Mouse (Mus musculus) hematopoietic stem cell, adult 5-6 weeks (primary cell): ENCODE measurements around the gene Pih1d2. TPM values are rescaled to one million over a fixed set of nuclear protein-coding genes. Genes with fewer than 3 reads are reported as not detected.

Source experiments
- ATAC-seq, 2 experiments: fragments of 125-278 bp in 1 of 2; replicated peaks in 1 of 2; 2 replicates each; pipeline ENCODE4 v1.8.0; 2016 to 2017; ENCODE audit warnings: inconsistent platforms in 2 of 2, mild to moderate bottlenecking in 2 of 2, moderate number of reproducible peaks in 2 of 2, low read depth in 1 of 2, moderate TSS enrichment in 1 of 2; ENCODE audit not compliant: low FRiP score in 2 of 2, poor library complexity in 2 of 2, severe bottlenecking in 2 of 2, insufficient read depth in 1 of 2, low TSS enrichment in 1 of 2
- total RNA-seq: library from RNA; stranded (forward); fragments of 172-1452, 232-1000 nt; gene quantifications from 2 replicates; pipeline ENCODE4 v1.2.3, GENCODE M21; 2017

Gene Pih1d2
- total RNA-seq = 0.56 and 4.6 TPM in 2 replicates

DNA sequence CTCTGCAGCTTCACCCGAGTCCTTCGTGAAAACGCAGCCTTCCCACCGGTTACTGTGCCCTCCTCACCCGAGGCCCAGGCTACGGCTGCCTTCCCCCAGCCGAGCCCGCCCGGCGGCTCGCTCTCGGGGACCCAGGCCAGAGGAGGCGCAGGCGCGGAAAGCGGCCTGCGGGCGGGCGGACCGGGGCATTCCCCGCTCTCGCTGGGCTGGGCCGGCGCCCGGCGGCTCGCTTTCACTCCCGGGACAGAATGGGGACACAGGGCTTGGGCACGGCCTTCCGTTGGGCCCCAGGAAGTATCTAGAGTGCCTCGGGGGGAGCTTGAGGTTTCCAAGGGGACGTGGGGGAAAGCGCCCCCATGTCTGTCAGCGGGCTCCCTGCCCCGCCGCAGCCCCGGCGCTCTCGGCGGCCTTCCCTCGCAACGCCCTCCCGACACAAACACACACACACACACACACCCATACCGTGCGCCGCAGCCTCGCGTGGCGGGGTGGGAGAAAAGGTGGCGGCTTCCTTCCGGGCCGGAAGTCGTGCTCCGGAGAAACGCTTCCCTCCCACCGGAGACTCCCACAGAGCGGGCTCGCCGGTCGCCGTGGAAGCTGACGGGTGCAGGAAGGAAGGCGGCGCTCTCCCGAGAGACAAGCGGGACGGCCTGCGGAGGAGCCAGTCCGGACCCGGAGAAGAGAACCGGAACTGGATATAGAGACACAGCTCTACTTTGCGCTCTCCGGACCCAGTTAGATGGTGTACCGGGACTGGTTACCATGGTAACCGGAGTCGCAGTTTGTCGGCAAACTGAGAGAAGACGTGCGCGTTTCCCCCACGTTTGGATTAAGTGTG is at the start of gene Pih1d2, which contains the start of gene Nkapd1:
Gene Pih1d2 (plus strand): TSS at position 556 of the 838 bp plus-strand sequence.
Gene Nkapd1 (minus strand): TSS at position 699 of the 838 bp plus-strand sequence.
- ATAC-seq = peak; percentile 84 to 92

DNA sequence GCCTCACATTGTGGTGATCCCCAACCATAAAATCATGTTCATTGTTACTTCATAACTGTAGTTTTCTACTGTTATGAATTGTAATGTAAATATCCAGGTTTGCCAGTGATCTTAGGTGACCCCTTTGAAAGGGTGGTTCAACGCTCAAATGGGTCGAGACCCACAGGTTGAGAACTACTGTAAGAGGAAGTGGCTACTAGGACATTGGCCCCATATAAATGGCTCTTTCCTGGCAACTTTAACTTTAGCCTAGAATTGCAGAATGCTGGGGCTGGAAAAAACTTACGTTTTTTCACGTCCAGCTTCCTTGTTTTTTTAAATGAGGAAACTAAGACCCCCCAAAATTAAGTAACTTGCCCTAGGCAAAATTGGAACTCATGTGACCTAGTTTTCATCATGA is 49.7 kb upstream of the Pih1d2 start:
- no peak for ATAC-seq

- no peak for ATAC-seq
Observed at GRCm38 (mm10) chr9:50567881-50568280, 49.2 kb upstream of the Pih1d2 start.

DNA sequence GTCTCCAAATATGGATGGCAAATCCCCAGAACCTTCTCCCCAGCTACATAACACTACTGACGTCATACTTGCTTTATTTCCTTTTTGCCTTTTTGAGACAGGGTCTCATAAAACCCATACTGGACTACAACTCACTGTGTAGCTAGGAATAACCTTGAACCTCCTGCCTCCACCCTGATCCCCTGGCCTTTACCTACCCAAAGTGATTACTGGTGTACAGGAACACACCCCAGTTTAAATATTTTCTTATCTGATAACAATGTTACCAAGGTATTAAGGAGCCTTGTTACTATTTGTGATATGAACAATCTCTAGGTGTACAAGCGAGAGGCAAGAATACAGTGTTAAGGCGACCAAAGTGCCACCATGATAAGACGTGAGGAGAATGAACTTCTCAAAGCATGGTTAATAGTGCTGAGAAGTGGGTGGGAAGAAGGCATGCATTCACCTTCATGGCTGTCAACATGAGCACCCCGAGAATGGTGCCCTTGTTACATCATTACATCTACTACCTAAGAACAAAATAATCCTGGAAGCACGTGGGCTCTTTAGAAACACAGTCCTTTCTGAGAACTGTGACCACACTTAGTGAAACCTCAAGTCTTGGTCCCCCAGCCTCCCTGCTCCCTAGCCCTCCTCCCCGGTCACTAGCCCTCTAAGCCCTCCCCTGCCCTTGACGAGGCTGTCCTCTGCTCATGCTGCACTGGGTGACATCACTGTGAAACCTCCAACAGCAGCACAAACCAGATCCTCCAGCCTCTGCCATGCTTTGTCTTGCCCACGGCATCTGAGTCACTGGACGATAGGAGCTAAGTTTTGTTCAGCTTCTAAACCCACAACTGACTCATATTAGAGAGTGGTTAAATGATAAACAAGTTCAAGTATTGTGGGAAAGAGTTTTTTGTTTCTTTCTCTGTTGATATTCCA is 47.3 kb upstream of the Pih1d2 start:
- ATAC-seq = no peak

- ATAC-seq = no peak
Observed at GRCm38 (mm10) chr9:50580370-50580769, 36.8 kb upstream of the Pih1d2 start.

DNA sequence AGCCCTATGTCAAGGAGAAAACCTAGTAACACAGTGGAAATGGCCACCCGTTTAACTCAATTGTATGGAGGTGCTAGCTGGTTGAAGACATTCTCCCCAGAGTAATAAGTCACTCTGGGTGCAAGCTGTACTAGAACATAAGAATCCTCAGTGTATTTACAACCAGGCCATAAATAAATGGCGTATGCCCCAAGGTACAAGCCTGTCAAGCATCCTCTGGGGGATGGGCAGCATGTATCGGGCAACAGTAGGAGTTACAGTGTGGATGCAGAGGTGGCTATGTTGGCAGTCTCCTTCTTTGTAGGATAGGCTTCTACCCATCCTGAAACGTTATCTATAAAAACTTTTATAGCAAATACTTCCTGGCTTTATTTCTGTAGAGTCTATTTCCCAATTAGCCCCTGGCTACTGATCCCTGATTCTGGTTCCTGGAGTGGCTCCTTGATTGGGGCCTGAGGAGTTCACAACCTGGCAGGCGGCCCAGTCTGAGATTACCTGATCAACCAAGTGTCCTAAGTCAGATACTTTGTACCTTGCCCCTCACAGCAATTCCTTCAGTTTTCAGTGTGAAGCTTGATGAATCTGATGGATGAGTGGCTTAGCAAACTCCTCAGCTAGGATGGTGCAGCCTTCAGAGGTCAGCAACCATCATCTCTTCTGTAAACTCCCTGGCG is 31.8 kb upstream of the Pih1d2 start:
- ATAC-seq = no peak

DNA sequence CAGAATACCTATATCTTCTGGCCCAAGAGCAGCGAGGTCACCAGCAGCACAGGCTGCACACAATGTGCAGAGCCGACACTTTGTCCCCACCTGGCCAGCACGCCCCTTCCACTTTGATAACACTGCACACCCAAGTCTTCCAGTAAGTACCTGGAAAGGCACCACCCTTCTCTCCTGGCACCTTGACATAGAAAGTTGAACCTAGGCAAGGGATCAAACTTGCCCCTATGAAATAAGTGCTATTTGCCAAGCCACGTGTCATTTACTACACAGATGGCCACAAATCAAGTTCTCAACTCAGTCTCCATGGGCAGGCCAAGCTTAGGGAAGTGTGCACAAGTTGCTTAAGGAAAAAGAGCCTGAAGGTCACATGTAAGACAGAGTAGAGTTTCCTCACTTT is 30.2 kb upstream of the Pih1d2 start:
- ATAC-seq = no peak

DNA sequence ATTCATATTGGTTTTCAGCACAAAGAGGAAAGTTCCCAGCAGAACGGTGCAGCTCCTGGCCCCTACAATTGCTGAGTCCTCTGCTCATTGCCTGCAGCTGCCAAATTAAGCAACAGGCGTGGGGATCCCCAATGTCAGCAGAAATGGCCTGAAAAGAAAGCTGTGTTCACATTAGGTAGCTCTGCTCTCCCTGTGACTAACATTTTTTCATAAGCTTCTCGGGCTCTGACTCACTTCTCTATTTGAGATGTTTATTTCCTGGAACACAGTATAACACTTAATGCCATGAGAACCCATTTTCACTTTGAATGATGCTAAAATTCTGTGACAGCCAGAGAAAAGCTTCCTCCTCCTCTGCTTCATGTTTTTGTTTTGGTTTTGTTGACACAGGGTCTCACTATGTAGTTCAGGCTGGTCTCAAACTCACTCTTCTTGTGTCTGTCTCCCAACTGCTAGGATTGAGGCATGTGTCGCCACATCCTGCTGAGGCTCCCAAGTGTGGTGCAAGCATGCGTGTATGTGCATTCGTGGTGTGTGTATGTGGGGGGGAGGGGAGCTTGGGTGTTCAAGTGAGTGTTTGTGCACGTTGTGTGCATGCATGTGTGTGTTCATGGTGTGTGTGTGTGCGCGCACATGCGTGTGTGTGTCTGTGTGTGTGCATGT is 26.1 kb upstream of the Pih1d2 start:
- ATAC-seq = peak; percentile 38 to 49; a peak in 3 of 4 replicates

GRCm38 (mm10) chr9:50592955-50593354 is 24.2 kb upstream of the Pih1d2 start:
- ATAC-seq = peak in 1 of 2 experiments; percentile 76; a peak in 2 of 4 replicates

- ATAC-seq = peak; percentile 50 to 60; a peak in 3 of 4 replicates
Observed at GRCm38 (mm10) chr9:50593544-50593943, 23.6 kb upstream of the Pih1d2 start.

DNA sequence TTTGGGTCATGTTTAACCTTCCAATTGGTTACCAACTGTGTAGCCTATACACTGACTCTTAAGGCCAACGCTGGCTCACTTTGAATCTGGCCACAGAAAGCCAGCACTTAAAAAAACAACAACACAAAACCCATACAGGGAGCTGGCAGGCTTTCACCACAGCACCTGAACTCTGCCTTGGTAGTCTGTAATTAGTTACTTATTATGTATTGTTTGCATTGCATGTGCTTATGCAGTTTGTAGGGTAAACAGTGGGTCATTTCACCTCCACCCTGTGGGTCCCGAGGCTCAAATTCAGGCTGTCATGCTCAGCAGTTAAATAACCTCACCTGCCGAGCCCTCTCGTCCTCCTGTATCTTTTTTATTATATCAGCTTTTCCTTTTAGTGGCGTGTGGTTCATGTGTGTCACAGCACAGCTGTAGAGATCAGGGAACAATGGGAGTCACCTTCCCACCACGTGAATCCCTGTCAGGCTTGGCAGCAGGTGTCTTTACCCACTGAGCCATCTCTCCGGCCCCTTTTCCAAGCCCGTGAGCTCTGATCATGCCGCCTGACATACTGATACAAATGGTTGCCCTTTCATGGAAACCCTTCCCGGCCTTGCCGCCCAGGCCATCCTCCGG is 22.2 kb upstream of the Pih1d2 start:
- no peak for ATAC-seq

DNA sequence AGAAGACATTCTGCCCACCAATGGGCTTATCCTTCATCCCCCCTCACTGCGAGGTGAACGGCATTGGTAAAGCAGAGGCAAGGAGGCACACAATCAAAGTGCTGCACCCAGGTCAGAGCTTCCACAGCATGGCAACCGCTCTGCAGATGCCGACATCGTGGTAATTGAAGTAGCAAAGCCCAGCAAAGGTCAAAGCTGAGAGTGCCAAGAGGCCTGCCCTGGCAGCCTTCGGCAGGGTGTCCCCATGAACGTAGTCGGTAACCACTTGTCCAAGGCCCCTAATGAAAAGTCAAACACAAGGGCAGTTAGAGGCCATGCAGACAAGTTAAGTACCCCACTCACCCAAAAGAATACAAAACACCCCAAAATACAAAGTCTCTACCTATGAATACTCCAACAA is 20.1 kb upstream of the Pih1d2 start:
- ATAC-seq = no peak

DNA sequence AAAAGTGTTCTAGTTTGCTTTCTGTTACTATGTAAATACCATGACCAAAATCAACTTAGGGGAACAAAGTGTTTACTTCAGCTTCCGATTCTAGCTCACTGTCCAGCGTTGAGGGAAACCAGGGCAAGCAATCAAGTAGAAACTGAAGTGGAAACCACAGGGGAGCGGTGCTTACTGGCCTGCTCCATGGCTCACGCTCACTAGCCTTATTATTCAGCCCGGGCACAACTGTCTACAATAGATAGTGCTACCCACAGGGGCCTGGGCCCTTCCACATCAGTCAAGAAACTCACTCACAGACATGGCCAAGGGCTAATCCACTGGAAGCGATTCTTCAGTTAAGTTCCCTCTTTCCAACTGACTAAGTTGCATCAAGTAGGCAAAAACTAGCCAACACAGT is 15.6 kb upstream of the Pih1d2 start:
- no peak for ATAC-seq

DNA sequence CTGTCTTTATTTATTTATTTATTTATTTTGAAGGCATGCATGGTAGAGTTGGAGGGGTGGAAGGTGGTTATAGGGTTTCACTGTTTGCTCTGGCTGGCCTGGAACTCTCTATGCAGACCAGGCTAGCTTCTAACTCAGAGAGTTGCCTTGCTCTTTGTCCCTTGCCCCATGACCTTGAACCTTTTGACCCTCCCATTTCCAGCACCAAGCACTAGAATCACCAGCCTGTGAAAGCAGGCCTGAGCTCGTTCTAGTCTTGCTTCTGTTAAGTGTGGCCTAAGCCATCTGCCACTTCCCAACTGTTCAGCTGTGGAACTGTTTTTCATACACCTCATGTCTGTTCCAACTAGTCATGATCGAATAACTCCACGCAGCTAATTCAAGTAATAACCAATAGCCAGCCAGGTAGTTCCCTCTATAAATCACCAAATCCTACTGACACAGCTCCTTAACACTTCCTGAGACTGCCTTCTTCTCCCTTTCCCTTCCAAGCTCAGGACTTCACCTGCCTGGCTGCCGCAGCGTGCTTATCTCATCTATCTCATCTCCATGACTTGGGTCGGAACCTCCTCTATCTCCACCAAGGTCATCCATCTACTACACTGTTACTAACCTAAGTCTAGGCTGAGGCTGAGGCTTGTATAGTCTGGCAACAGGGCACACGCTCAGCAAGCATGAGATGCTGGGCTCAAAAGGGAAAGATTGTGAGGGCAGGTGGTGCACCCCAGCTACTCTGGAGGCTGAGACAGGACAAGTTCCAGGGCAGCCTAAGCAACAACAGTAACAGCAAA is 14.9 kb upstream of the Pih1d2 start:
- ATAC-seq = no peak

- peak; percentile 92 to 97 for ATAC-seq
Observed at GRCm38 (mm10) chr9:50603189-50603997, 13.7 kb upstream of the Pih1d2 start, which contains the start of the genes Sdhd and Timm8b. Gene Sdhd (minus strand): TSS chr9:50603812. Gene Timm8b (plus strand): TSS chr9:50603910.
